Mouse (Mus musculus) heart, postnatal 4 days (tissue): ENCODE measurements around the gene Ccndbp1. TPM values are rescaled to one million over a fixed set of nuclear protein-coding genes. Genes with fewer than 3 reads are reported as not detected.

Experiments used
- microRNA-seq, 2 experiments: library from miRNA; unstranded; fragments of <30 nt; microRNA quantifications; one replicate each; pipeline ENCODE4 v1.2.0; 2021 to 2022
- total RNA-seq, 2 experiments: library from RNA; stranded (reverse); gene quantifications; 2 replicates each; pipeline ENCODE4 v1.2.3; 2021

Ccndbp1 gene
- total RNA-seq, 2 experiments from 2014 or later: 26.1 to 29.3 TPM

Small RNA genes lying within 50 kb of the gene (microRNA-seq; reads per million reads assigned to microRNA genes)
- gene Gm44325: 0 to 0.69 reads per million in 2 experiments

Other genes with a start within 250 kb of the Ccndbp1 start
- gene Cdan1, start 158.3 kb upstream of the Ccndbp1 start, total RNA-seq: 10 to 100 TPM; 30.1 to 32.9 TPM
- gene Ttbk2, start 157.8 kb upstream of the Ccndbp1 start, total RNA-seq: 10 to 100 TPM; 17.2 to 18.3 TPM
- gene Ubr1, start 37.7 kb upstream of the Ccndbp1 start, total RNA-seq: 10 to 100 TPM; 27.4 to 27.5 TPM
- 1 to 10 TPM; 1.8 to 2.3 TPM for gene Tmem62, start 31.4 kb upstream of the Ccndbp1 start, total RNA-seq
- gene Epb42, start 28.7 kb downstream of the Ccndbp1 start, total RNA-seq: under 1 TPM; 0.48 to 0.61 TPM
- gene Tgm5, start 77.4 kb downstream of the Ccndbp1 start, total RNA-seq: not detected
- gene Tgm7, start 101.4 kb downstream of the Ccndbp1 start, total RNA-seq: not detected
- gene Adal, start 132.0 kb downstream of the Ccndbp1 start, total RNA-seq: 10 to 100 TPM; 11.8 to 12.3 TPM
- gene Lcmt2, start 132.2 kb downstream of the Ccndbp1 start, total RNA-seq: 10 to 100 TPM; 11.2 to 14.3 TPM
- gene Tubgcp4, start 162.3 kb downstream of the Ccndbp1 start, total RNA-seq: 10 to 100 TPM; 23.5 to 23.8 TPM
- gene Zscan29, start 162.7 kb downstream of the Ccndbp1 start, total RNA-seq: 1 to 10 TPM; 7.6 to 8.3 TPM